Mouse (Mus musculus) left cerebral cortex, postnatal 25 days (tissue): ENCODE measurements around the gene Ssbp3. TPM values are rescaled to one million over a fixed set of nuclear protein-coding genes. Genes with fewer than 3 reads are reported as not detected.

Experiments
- total RNA-seq, 2 experiments: library from RNA; stranded (reverse); gene quantifications; 2 replicates each; pipeline ENCODE4 v1.2.3; 2021

The Ssbp3 gene
- total RNA-seq, 2 experiments from 2014 or later, result 138 to 157 TPM

Other genes with a start within 250 kb of the Ssbp3 start
- gene Ttc4, start 231.8 kb upstream of the Ssbp3 start, total RNA-seq, result 10 to 100 TPM; 40.1 to 41.6 TPM
- 1 to 10 TPM; 2.3 to 2.9 TPM for gene Mroh7, start 179.8 kb upstream of the Ssbp3 start, total RNA-seq
- gene Fam151a, start 176.8 kb upstream of the Ssbp3 start, total RNA-seq, result not detected
- 10 to 100 TPM; 39.1 to 53.0 TPM for gene Acot11, start 105.7 kb upstream of the Ssbp3 start, total RNA-seq
- 10 to 100 TPM; 61.8 to 62.8 TPM for gene Mrpl37, start 156.2 kb downstream of the Ssbp3 start, total RNA-seq
- gene Cyb5rl, start 156.3 kb downstream of the Ssbp3 start, total RNA-seq, result 1 to 10 TPM; 6.5 to 7.4 TPM
- gene Cdcp2, start 186.2 kb downstream of the Ssbp3 start, total RNA-seq, result not detected